Mouse (Mus musculus) spleen, adult 2 months (tissue): ENCODE measurements around the gene Nek5. TPM values are rescaled to one million over a fixed set of nuclear protein-coding genes. Genes with fewer than 3 reads are reported as not detected.

Source experiments
- DNase-seq, 2 experiments: peaks; one replicate each; pipeline versions ENCODE4 v3.0.0 to v3.0.0-alpha.2; 2012 to 2021; ENCODE audit warnings: low spot score in 2 of 2, low read depth in 1 of 2
- H3K27ac ChIP-seq: fragments of 200-500 bp; 2 replicates; pipeline ENCODE4 v1.5.1; 2012; ENCODE audit warnings: low read length, inconsistent platforms; ENCODE audit not compliant: insufficient read depth
- H3K27me3 ChIP-seq: fragments of 200-500 bp; 2 replicates; pipeline ENCODE4 v1.6.1; 2012; ENCODE audit warnings: mild to moderate bottlenecking, moderate library complexity, low read length, inconsistent platforms; ENCODE audit not compliant: control insufficient read depth, insufficient read depth
- H3K36me3 ChIP-seq: fragments of 200-500 bp; 2 replicates; pipeline ENCODE4 v1.6.1; 2012; ENCODE audit warnings: mild to moderate bottlenecking, low read length, inconsistent platforms; ENCODE audit not compliant: control insufficient read depth, insufficient read depth
- H3K4me1 ChIP-seq: fragments of 200-500 bp; 2 replicates; pipeline ENCODE4 v1.6.1; 2011; ENCODE audit warnings: inconsistent platforms; ENCODE audit not compliant: control insufficient read depth, insufficient read depth, insufficient read length
- H3K4me3 ChIP-seq: fragments of 200-500 bp; 2 replicates; pipeline ENCODE4 v1.5.1; 2011; ENCODE audit warnings: mild to moderate bottlenecking, inconsistent platforms; ENCODE audit not compliant: insufficient read depth, insufficient read length; ENCODE audit errors: extremely low read depth
- CTCF ChIP-seq: fragments of 200-500 bp; IDR thresholded peaks from 2 replicates; pipeline ENCODE4 v1.5.1; 2011; ENCODE audit warnings: mild to moderate bottlenecking, inconsistent platforms; ENCODE audit not compliant: insufficient read depth, insufficient read length, insufficient replicate concordance; ENCODE audit errors: extremely low read depth
- POLR2A ChIP-seq: fragments of 200-500 bp; IDR thresholded peaks from 2 replicates; pipeline ENCODE4 v1.6.1; 2011; ENCODE audit warnings: low read depth, low read length, inconsistent platforms
- WGBS: fragments of 180-500 bp; shearing (Covaris S2); methylation state at CpG from one replicate; pipeline ENCODE4 v1.1.7; 2018; 5-methylcytosine and 5-hydroxymethylcytosine counted together
- polyA plus RNA-seq: library from polyadenylated mRNA; depleted of rRNA; stranded (reverse); fragments of >200 nt; gene quantifications from 2 replicates; pipeline ENCODE4 v1.2.3, GENCODE M21; 2012

Nek5 gene
- polyA plus RNA-seq, 1 experiment = not detected

GRCm38 (mm10) chr8:22059153-22059738 lies 65.6 kb downstream of the Nek5 start:
- WGBS = 39% methylated on average over 11 of the region's 11 CpGs
- no peaks in the 10 kb centered on the region for H3K4me1 ChIP-seq
- H3K4me3 ChIP-seq = no peak overlapping the region
- no peak overlapping the region for H3K27ac ChIP-seq
- no peak for DNase-seq
- peaks cover 4% of the 10 kb centered on the region; the same call in 1 of the 2 replicates for H3K27me3 ChIP-seq
- TF ChIP-seq POLR2A = no peak
- no peak for TF ChIP-seq CTCF
- H3K36me3 ChIP-seq = peaks cover 2% of the 10 kb centered on the region; the same call in 1 of the 2 replicates

GRCm38 (mm10) chr8:22058368-22058767 lies 66.5 kb downstream of the Nek5 start:
- Histone ChIP-seq H3K4me3 (no peak overlapping the region), H3K36me3 (peaks cover 2% of the 10 kb centered on the region; the same call in 1 of the 2 replicates), H3K4me1 (no peaks in the 10 kb centered on the region), H3K27me3 (peaks cover 4% of the 10 kb centered on the region; the same call in 1 of the 2 replicates), H3K27ac (no peak overlapping the region)
- WGBS = 70% methylated on average over 9 of the region's 9 CpGs
- TF ChIP-seq CTCF = no peak
- TF ChIP-seq POLR2A = no peak
- DNase-seq = no peak

DNA sequence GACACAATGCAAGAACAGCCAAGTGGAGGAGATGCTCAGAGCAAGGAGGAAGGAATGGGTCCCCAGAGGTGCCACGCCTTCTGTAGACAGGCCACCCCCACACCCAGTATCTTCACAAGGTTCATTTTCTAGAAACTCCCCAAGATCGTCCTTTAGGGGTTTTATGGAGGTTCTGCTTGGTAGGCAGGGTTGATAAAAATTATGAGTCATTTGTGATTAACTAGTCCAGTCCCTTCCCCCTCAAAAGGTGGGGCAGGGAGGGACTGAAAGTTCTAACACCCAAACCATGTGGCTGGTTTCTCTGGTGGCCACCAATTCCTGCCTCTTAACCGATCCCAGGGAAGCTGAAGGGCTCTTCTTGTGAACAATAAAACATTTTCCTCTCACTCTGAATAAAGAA lies 68.0 kb downstream of the Nek5 start:
- no peak for TF ChIP-seq POLR2A
- no peak for TF ChIP-seq CTCF
- H3K27me3 ChIP-seq = peaks cover 4% of the 10 kb centered on the region; the same call in 1 of the 2 replicates
- H3K4me3 ChIP-seq = no peak overlapping the region
- H3K36me3 ChIP-seq = no peaks in the 10 kb centered on the region
- no peak overlapping the region for H3K27ac ChIP-seq
- 72% methylated on average over 3 of the region's 3 CpGs for WGBS
- no peak for DNase-seq
- H3K4me1 ChIP-seq = no peaks in the 10 kb centered on the region

DNA sequence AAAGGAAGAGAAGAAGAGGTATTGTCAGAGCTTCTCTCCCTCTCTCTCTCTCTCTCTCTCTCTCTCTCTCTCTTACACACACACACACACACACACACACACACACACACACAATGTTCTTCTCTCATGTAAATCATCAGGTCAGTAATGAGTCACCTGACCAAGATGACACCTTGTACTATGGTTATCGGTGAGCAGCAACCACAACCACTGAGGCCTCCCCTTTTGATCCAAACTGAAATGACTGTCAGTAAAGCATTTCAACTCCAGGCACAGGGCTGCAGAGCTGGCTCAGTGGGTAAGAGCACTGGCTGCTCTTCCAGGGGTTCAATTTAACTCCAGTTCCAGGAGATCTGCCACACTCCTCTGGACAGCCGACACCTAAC lies 69.4 kb downstream of the Nek5 start:
- Histone ChIP-seq H3K27ac (no peak overlapping the region), H3K4me3 (no peak overlapping the region)

GRCm38 (mm10) chr8:22054674-22055491 lies 70.0 kb downstream of the Nek5 start:
- DNase-seq = no peak
- Histone ChIP-seq H3K4me1 (no peaks in the 10 kb centered on the region), H3K36me3 (no peaks in the 10 kb centered on the region), H3K27ac (no peak overlapping the region), H3K4me3 (no peak overlapping the region), H3K27me3 (peaks cover 1% of the 10 kb centered on the region; the same call in 1 of the 2 replicates)
- TF ChIP-seq POLR2A (no peak), CTCF (no peak)
- 74% methylated on average over 12 of the region's 12 CpGs for WGBS

More for the DNA sequence above, 69.4 kb downstream of the Nek5 start:
- WGBS = 85% methylated on average over 2 of the region's 2 CpGs
- Histone ChIP-seq H3K4me1 (no peaks in the 10 kb centered on the region), H3K36me3 (no peaks in the 10 kb centered on the region), H3K27me3 (peaks cover 4% of the 10 kb centered on the region; the same call in 1 of the 2 replicates)
- TF ChIP-seq CTCF (no peak), POLR2A (no peak)
- no peak for DNase-seq

GRCm38 (mm10) chr8:22047699-22048464 lies 77.0 kb downstream of the Nek5 start:
- Histone ChIP-seq H3K4me3 (no peak overlapping the region), H3K27ac (no peak overlapping the region), H3K4me1 (no peaks in the 10 kb centered on the region), H3K36me3 (no peaks in the 10 kb centered on the region), H3K27me3 (no peaks in the 10 kb centered on the region)
- TF ChIP-seq POLR2A (no peak), CTCF (peak; percentile 46; the same call in 1 of the 2 replicates)
- DNase-seq = peak in 1 of 2 experiments; percentile 30
- WGBS = 82% methylated on average over 2 of the region's 2 CpGs
